Mouse (Mus musculus) lung, postnatal 0 days (tissue): ENCODE measurements at regions not wholly inside any gene's neighbourhood (a gene's known extent, or its start where the extent isn't known, plus 50 kb on each side); places are given as distances from the start of the nearest gene placed in this dataset.

Source experiments
- CTCF ChIP-seq: IDR thresholded peaks from 2 replicates; pipeline ENCODE4 v1.5.1; 2016; ENCODE audit warnings: antibody characterized with exemption, mild to moderate bottlenecking
- EP300 ChIP-seq: IDR thresholded peaks from 2 replicates; pipeline ENCODE4 v1.6.1; 2016; ENCODE audit warnings: antibody characterized with exemption, mild to moderate bottlenecking, control low read depth

- no peak for TF ChIP-seq CTCF
- no peak for TF ChIP-seq EP300
Observed at GRCm38 (mm10) chr15:7624689-7625472, 185.8 kb upstream of the Gdnf start.
